Mouse (Mus musculus): ENCODE results near the gene Dock8.

The Dock8 gene

DNA sequence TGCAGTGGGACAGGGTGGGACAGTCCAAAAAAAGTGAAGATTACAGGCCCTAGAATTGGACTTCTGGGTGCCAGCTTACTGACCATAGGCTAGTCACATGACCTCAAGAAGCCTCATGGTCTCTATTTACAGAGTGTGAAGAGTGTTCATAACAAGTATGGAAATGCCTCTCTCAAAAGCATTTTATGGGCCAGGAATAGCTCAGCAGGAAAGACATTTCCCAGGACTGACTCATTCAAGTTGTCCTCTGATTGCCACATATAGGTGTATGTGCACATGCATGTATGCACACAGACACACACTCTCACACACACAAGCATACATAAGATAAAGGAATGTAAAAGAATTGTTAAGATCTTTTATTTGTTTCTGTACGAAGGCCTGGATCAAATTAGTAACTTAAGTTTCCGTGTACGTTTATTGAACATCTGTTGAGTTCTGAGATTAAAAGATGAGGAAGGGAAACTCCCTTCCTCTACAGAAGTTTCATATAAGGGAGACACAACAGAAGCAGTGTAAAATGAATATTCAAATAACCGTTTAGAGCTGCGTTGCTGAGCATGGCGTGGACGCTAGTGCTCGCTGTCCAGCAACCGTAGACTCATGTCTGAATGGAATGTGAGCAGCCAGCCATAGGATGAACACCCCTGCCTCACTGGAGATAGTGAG is 63.0 kb downstream of the Dock8 start:
- no peak for DNase-seq (ENCODE audit: low spot score)

DNA sequence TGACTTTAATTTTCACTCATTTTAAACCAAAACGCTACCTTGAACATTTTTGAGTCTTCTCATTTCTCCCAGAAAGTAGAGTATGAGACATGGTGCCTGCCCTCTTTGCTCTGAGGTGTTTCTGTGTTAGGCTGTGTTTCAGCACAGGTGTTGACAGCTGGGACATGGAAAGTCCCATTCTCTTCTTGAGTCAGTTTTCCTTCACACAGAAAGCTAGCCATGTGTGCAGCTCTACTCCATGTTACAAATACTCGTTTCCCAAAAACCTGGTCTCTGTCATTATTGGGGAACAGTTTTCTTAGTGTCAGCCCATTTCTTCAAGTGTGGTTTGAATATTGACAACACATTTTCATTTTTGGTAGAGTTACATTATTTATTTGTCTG is 63.5 kb downstream of the Dock8 start:
- DNase-seq (ENCODE audit: low spot score), result no peak

DNA sequence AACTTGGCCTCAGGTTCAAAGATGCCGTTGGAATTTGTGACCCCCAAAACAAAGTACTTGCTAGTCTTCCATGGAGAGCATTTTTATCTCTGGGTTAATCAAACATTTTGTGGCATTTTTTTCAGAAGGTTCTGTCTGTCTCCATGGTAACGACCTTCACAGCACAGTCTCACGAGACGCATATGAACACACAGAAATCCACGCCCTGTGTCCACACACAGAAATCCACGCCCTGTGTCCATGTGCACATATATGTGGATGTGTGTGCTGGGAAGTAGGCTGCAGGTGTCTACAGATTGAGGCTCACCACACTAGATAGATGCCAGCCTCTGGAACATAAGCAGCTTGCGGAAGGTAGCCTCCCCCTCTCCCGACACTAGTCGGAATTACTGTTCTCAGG is 66.9 kb downstream of the Dock8 start:
- no peak for DNase-seq (ENCODE audit: low spot score)

DNA sequence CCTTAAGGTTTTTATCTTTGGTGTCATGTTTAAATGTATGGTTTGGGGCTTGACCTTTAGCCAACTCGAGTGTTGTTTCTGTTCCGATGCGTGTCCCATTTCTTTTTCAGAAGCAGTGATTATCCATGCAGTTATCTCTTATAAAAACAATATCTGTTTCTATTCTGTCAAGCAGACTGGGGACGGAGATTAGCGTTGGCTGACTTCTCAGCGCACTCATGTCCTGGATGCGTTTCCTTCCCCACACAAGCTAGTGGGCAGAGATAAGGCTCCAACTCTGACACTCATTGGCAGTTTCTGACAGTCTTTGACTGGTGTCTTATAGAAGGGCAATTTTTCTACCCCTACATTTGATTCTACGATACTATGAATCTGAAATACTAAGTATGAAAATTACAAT is 69.2 kb downstream of the Dock8 start:
- no peak for DNase-seq (ENCODE audit: low spot score)

DNA sequence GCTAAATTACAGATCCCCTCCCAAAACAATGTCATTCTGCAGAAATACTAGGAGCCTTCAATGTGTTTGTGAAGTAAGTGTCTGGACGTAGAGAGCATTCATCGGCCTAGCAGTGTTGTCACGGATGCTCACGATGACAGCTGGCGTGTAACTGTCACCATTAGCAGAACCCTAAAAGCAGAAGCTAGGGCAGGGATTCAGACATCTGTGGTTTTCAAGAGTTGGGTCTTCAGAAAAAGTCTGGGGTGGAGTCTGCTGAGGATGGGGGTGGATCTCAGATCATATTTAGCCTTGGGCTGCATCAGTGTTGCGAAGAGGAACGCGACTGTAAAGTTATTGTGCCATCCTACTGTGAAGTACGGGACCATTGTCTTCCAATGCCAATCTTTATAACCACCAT is 73.2 kb downstream of the Dock8 start:
- no peak for DNase-seq (ENCODE audit: low spot score)

DNA sequence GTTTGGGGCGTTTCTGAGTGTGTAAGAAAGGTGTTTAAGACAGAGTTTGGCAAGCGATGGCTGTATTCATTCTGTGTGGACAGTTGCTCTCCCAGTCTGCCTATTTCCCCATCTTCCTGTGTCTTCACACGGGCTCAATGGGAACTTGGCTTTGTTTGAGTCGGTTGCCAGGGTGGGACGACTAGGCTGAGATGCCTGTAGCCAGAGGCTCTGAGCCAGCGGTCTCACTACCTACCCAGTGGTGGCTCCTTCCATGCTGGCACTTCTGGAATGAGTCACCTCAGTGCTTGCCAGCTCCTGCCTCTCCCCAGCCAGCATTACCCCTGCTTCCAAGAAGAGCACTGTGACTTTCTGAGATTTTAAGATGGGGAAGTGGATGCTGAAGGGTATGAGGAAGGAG is 75.4 kb downstream of the Dock8 start:
- no peak for DNase-seq (ENCODE audit: low spot score)

DNA sequence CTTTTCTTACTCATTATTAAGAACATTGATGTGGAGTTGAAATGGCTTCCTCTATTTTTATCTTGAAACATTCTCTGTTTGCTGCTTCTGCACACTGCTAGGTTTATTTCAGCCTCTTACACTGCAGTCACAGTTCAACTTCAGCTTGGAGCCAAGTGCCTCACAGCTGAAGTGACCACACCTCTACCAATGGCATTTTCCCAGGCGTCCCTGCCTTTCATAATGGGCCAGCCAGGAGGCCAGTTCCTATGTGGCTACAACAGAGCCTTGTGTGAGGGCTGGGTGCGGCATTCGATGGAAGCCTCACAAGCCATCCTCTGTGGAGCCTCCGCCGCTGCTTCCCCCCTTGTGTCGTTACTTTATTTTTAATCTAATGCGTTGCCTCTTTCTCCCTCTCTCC is 78.3 kb downstream of the Dock8 start:
- DNase-seq (ENCODE audit: low spot score), result no peak

DNA sequence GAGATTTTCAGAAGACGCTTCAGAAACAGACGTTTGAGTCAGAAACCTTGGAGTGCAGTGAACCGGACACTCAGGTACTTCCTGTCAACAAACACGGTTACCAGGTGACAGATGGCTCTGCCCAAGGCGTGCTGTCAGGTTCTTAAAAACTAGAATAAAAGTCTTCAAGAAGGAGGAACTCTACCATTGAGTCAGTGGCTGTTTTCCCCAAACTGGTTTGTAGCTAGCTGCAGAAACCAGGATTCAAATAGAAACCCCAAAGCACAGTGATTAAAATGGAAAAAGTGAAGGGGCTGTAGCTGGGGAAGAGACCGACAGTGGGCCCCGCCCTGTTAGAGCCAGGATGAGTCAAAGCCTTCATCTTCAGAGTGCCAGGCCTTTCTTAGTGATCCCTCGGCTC is 78.8 kb downstream of the Dock8 start:
- DNase-seq (ENCODE audit: low spot score), result no peak

DNA sequence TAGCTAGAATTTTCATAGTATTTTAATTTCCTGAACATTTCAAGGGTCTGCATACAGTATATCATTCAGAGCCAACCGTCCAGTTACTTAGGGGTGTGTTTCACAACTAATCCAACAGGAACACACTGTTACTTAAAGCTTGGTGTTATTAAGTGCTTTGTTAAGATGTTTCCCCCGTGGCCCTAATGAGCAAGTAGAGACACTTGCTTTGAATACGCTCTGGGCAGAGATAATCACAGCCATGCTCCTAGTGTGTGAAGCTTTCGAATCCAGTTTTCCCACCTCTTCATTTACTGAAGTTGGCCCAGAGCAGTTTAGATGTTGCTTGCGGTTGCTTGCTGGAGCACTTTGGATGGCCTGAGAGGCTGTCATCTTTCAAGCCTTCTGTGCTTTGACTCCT is 80.8 kb downstream of the Dock8 start:
- no peak for DNase-seq (ENCODE audit: low spot score)

DNA sequence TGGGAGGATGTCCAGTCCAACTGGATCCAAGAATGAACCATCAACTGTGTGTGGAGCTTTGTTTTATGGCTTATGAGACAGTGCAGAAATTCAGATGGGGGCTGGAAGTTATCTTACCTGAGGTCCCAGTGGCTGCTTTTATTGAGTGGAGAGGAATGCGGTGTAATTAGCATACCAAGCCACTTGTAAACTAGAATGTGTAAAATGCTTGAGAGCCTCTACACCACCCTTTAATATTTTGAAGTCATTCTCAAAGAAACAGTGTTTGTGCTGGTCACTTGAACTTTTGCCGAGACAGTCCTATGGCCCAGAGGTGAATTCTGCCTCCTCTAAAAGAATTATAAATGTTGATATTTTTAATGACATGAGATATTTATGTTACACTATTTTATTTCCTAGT is 83.5 kb downstream of the Dock8 start:
- DNase-seq (ENCODE audit: low spot score), result no peak

DNA sequence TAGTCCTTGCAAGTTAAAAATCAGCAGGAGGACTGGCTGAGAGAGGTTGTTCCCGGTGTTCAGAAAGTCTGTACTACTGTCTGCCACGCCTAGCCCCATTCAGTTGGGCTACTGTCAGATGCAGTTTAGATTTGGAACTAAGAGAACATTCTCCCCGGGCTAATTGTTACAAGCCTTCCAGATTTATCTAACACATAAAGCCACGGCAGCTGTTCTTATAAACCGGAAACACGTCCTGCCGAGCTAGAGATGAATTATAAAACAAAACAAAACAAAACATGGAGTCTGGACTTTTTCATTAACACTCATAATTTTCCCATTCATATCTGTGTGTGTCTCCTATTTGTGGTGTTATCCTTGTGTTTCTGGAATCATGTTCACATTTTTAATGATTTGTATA is 87.8 kb downstream of the Dock8 start:
- no peak for DNase-seq (ENCODE audit: low spot score)

DNA sequence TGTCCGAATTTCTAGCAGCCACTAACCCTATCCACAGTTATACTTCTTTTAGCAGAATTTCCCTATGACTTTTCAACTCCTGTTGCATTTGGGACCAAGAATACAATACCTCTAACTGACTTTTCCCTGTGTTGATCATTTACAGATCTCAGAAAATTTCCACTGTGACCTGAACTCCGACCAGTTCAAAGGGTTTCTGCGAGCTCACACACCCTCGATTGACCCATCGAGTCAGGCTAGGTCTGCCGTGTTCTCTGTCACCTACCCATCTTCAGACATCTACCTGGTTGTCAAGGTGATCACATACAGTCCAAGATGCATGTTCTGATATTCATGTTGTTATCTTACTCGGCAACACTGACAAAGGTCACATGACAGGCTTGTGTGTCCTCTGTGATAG is 90.4 kb downstream of the Dock8 start:
- no peak for DNase-seq (ENCODE audit: low spot score)

DNA sequence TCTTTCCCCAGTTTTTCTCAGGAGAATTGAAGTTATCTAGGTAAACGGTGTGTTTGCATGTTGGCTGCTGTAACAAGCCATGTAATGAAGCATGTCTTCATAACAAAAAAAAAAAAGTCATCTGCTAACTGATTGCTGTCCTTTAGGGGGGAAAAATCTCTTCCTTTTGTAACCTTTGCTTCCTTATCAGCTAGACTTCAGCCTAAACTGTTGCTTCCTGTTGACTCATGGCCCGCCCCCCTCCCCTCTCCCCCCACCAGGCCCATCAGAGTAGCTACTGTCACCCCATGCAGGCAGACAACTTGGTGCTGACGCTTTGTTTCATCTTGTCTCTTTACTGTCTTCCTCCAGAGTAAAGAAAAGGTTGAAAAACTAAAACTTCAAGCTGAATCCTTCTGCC is 95.8 kb downstream of the Dock8 start:
- no peak for DNase-seq (ENCODE audit: low spot score)

DNA sequence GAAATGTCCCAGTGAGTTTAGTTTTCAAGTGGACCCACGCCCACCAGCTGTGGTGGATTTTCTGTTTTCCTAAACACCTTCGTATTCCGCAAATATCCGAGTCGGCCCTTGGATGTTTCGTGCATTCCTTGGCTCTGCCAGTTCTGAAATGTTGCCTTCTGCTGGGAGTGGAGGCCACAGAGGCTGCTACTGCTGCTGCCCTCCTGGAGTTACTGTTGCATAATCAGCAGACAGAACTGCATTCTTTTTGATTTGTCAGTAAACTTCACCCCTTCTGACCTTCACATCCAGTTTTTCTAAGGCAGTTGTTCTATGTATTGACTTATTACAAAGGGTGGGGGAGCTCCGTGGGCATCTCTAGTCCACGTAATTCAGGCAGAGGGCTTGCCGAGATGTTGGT is 97.0 kb downstream of the Dock8 start:
- no peak for DNase-seq (ENCODE audit: low spot score)

DNA sequence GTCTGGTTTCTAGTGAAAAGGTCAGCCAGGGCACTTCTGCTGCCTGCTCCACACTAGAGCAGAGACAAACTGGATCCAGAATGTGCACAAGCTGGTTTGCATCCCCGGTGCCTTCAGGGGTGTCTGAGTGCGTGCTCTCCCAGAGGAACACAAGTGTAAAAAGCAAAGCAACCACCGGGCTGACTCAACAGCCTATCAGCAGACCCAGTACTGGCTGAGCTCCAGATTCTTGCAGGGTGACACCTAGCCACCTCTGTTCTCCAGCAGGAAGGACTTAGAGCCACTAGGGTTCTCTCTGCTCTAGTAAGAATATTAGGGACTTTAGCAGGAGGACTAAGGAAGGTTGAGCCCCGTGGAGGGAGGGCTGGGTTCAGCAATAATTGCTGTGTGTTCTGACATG is 97.7 kb downstream of the Dock8 start:
- no peak for DNase-seq (ENCODE audit: low spot score)

DNA sequence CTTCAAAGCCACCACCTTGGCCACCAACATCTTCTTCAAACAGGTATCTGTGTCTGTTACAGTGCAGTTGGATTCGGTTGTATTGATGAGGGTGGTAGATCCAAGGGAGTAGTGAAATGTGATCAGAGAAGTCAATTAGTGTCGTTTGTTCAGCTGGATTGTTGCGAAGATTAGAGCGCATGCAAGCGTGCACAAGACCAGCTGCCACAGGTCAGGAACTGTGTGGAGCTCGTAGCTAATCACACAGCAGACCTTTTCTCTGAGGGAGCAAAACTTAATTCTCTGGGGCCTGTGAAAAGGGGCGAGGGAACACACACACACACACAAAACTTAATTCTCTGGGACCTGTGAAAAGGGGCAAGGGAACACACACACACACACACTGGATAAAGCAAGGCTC is 98.2 kb downstream of the Dock8 start:
- no peak for DNase-seq (ENCODE audit: low spot score)

DNA sequence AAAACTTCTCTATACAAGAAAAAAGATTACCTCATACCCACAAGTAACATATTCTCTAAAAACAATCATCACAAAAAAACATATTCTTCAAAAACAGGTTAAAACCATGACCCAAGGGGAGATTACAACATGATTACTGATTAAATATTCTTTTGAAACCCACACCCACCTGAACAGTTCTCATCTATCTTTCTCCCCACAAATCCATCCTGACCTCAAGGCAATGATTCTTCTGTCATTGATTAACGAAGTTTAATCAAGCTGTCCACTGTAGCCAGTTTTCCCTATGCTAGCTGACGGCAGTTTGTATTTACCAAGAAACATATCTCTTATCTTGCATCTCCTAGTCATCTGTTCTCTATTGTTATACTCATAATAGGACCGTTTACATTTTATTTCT is 98.6 kb downstream of the Dock8 start:
- DNase-seq (ENCODE audit: low spot score), result no peak

DNA sequence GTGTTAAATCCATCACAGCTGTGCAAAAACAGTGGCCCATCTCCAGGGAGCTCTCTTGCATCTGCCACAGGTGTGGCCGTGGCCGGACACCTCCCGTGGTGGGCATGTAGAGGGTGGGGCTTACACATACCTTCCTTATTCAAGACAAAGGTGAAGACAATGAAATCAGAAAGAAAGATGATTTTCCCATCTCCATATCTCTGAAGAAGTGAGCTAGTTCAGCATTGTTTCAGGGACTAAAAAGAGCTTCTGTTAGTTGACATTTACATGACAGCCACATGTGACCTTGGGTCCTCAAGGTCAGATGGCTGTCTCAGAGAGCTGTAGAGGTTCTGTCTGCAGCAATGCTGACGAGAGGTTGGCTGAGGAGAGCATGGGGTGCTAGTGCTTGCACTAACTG is 99.6 kb downstream of the Dock8 start:
- no peak for DNase-seq (ENCODE audit: low spot score)

DNA sequence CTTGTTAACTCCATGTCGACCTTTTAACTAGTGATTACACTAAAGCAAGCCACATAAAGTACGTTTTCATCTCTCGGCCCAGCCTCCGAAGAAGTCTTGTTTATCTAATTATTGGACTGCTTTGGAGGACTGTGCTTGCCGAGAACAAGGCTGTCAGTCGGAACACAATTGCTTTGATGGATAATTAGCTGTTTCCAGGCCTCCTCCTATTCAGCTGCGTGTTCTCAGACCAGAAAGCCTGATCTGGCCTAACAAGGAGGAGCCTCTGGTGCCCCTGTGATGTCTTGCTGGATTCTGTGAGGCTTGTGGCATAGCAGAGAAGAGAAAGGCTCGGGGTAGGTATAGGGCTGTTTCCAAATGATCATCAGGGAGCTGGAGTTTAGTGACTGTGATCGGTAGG is 106.3 kb downstream of the Dock8 start:
- no peak for DNase-seq (ENCODE audit: low spot score)

DNA sequence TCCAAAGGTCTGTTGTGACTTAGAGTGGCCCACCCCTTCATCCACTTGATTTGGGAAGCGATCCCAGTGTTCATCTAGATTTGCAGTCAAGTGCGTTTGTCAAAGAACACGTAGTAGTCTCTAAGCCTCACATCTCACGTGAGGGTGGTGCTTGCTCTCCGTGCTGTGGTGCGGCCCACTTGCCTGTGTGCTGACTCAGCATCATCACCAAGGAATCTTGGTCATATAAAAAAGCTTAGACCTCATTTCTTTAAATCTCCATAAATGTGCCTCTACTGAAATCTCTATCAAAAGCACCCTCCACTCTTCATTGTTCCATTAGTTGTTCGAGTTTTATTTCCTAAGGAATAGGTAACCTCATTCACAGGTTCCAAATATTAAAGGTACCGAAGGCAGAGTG is 107.0 kb downstream of the Dock8 start:
- no peak for DNase-seq (ENCODE audit: low spot score)

DNA sequence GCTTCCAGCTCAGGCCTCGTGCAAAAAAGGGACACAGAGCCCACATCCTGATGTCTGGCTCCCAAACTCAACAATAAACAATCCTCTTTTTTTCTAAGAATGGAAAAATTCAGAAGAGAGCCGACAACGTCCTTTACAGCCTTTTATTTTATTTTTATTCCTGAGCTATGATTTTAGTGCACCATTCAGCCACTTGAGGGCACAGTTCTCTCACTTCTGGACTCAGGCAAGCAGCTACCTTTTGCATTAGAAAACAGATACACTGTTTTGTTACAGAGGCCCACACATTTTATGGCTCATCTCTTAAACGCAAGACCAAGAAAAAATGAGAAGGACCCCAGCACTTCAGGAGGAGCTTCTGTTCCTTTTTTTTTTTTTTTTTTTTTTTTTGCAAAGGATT is 108.1 kb downstream of the Dock8 start:
- DNase-seq (ENCODE audit: low spot score), result no peak

DNA sequence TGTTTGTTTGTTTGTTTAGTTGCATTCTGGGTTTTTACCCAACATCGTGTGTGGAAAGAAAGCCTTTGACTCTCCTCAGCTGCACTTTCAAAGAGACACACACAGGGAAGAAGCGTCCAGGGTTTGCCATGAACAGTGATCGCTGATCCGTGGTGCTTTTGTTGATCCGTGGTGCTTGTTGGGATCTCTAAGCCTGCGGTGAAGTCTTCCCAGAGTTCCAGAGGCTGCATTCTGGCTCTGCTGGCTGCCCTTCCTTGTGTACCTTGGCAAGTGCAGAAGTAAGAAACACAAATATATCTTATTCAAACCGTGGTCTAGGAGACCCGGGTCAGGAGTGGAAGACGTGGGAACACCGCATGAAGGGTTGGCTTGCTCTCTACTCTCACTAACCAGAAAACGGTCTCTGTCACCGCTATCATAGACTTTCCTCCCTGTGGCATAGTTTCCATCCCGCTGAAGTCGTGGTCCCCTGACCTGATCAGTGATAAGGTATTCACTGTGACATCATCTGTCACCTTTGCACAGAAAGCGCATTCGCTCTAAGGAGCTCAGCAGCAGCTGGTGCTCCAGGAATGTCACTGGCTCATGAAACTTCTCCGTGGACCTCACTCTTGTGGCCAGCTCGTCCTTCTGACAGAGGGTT is 112.4 kb downstream of the Dock8 start:
- no peak for DNase-seq (ENCODE audit: low spot score)

DNA sequence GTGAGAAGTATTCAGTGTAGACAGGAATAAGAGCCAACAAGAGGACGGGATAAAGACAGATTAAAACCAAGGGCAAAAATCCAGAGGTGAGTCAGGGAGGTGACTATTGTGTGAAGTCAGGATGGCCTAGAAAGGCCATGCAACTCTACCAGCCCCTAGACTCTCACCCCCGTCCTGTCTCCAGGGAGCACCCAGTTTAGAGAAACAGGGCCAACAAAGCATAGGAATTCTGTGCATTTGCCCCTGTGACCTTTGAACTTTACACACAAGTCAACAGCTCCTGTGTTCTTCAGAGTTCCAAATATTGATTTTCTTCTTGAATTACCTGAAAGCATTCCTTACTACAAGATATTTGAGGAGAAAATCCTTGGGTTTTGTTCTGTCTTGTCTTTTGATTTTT is 117.6 kb downstream of the Dock8 start:
- no peak for DNase-seq (ENCODE audit: low spot score)

DNA sequence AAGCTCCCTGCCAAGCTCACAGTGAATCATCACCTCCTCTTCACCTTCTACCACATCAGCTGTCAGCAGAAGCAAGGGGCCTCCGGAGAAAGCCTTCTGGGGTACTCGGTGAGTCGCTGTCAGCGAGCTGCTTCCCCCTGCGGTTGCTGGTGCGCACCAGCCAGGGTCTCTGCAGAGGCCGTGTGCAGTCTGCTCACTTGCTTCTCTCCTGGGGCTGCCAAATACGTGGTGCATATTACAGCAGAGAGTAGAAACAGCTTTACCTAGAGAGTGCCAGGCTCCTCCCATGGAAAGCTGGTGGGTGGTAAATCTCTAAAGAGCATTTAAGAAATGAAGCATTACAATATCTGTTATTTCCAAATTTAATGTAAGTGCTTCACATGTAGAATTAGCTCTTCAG is 123.1 kb downstream of the Dock8 start:
- no peak for DNase-seq (ENCODE audit: low spot score)

DNA sequence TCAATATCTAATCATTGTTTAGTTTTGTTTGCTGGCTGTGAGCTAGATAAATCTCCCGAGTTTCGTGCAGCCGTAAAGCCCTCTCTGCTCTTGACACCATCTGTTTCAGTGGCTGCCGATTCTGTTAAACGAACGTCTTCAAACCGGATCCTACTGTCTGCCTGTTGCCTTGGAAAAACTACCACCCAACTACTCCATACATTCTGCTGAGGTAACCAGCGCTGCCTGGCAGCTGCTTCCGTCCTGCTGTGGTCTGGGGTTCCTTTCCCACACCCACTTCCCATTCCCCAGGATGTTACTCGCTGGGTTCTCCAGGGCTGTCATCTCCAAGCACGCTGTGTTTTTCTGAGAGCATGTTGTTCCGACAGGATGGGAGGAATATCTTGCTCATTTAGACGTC is 123.7 kb downstream of the Dock8 start:
- DNase-seq (ENCODE audit: low spot score), result no peak

All from MN1 (cell line).